Mouse (Mus musculus): ENCODE results near the gene Tdp1.

Gene Tdp1

GRCm38 (mm10) chr12:100000381-100000780 lies 116.1 kb downstream of the Tdp1 start:
- no peak for DNase-seq (ENCODE audit: low spot score in 2 of 2)

GRCm38 (mm10) chr12:100001246-100001645 lies 116.9 kb downstream of the Tdp1 start:
- DNase-seq (ENCODE audit: low spot score in 2 of 2): no peak

- DNase-seq (ENCODE audit: low spot score in 2 of 2): no peak
These were observed 117.6 kb downstream of the Tdp1 start for GRCm38 (mm10) chr12:100001910-100002309.

- DNase-seq (ENCODE audit: low spot score in 2 of 2): no peak
These were observed 118.7 kb downstream of the Tdp1 start for GRCm38 (mm10) chr12:100002914-100003587.

Data from urinary bladder, postnatal 36 days (tissue).